Comparison of ENCODE assay signal across 8 mouse cellular contexts in the genomic region with DNA sequence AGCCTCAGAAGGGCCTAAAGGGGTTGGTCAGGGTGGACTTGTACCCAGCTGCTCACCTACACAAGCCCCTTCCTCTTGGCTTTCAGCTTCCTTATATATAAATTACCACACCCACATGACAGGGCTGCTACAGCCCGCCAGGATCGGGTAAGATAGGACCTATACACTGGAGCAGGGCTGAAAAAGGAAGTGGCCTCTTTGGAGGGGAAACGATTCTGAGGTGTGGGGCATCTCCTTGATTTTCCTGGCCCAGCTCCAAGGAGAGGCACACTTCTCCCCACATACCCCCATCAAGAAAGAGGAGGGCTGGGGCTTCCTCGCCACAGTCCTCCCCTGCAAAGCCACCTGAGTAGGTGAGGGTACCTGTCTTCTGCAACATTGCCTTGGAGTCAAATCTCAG. TPM values are rescaled to one million over a fixed set of nuclear protein-coding genes. Genes with fewer than 3 reads are reported as not detected.
DNase-seq lines count a peak whose midpoint lies in the region; ATAC-seq and TF ChIP-seq lines count a peak whose summit lies in the region.

No protein-coding gene starts in this region.

- DNase-seq in cerebellum, adult 11-12 months = peak; percentile 51
- no peak for DNase-seq in cerebellum, postnatal 14 days
- peak; percentile 61 for DNase-seq in A20 (ENCODE audit: low read depth, low spot score)
- DNase-seq in liver, embryonic 14.5 days (ENCODE audit: low read depth in 3 of 3, low spot score in 3 of 3) = peak in 1 of 3 experiments; percentile 32
- no peak for DNase-seq in urinary bladder, postnatal 4 days (ENCODE audit: low spot score in 2 of 2)
- DNase-seq in frontal cortex, postnatal 10 days (ENCODE audit: low spot score in 2 of 2) = no peak
- DNase-seq in gastrocnemius, postnatal 36 days = no peak

- no peak for TF ChIP-seq CTCF in liver, embryonic 14.5 days (IDR thresholded peaks at IDR 0.05; ENCODE audit: low read depth)

- H3K4me2 ChIP-seq in forebrain, embryonic 16.5 days (ENCODE audit: low read length) = peak overlapping the region; percentile 49
- H3K4me2 ChIP-seq in liver, embryonic 14.5 days (ENCODE audit: low read depth) = peak overlapping the region; percentile 93

- TF ChIP-seq EP300 in liver, embryonic 14.5 days (IDR thresholded peaks at IDR 0.05; ENCODE audit: low read depth) = no peak

- intact Hi-C loops in gastrocnemius, postnatal 36 days (cut with DNase I) = no loop called here

- peaks cover 3% of the 10 kb centered on the region; the same call in 1 of the 2 replicates for H3K36me3 ChIP-seq in forebrain, embryonic 16.5 days (ENCODE audit: control insufficient read depth, insufficient read depth)
- peaks cover 32% of the 10 kb centered on the region for H3K36me3 ChIP-seq in liver, embryonic 14.5 days (replicated peaks; ENCODE audit: control insufficient read depth, insufficient read depth, low read depth)

- H3K27me3 ChIP-seq in forebrain, embryonic 16.5 days (replicated peaks; ENCODE audit: control insufficient read depth, insufficient read depth, low read length) = peaks cover 7% of the 10 kb centered on the region
- H3K27me3 ChIP-seq in liver, embryonic 14.5 days (ENCODE audit: control insufficient read depth, insufficient read depth, low read length) = no peaks in the 10 kb centered on the region

- ATAC-seq in forebrain, embryonic 16.5 days = no peak
- no peak for ATAC-seq in liver, embryonic 14.5 days (ENCODE audit: insufficient read depth)

- H3K9ac ChIP-seq in forebrain, embryonic 16.5 days (replicated peaks; ENCODE audit: low read depth, low read length) = peak overlapping the region; percentile 58
- H3K9ac ChIP-seq in liver, embryonic 14.5 days (replicated peaks) = peak overlapping the region; percentile 87

- peak overlapping the region; percentile 63 for H3K4me3 ChIP-seq in forebrain, embryonic 16.5 days (replicated peaks; ENCODE audit: low read length)
- peak overlapping the region; percentile 81 to 84 for H3K4me3 ChIP-seq in liver, embryonic 14.5 days (ENCODE audit: insufficient read depth in 1 of 2, low read depth in 2 of 2, low read length in 2 of 2)

- no peaks in the 10 kb centered on the region for H3K9me3 ChIP-seq in forebrain, embryonic 16.5 days (ENCODE audit: control insufficient read depth, low read length)
- no peaks in the 10 kb centered on the region for H3K9me3 ChIP-seq in liver, embryonic 14.5 days (ENCODE audit: control insufficient read depth, low read length)

- peaks cover 19% of the 10 kb centered on the region for H3K4me1 ChIP-seq in forebrain, embryonic 16.5 days (replicated peaks; ENCODE audit: control insufficient read depth, insufficient read depth, low read length)
- H3K4me1 ChIP-seq in liver, embryonic 14.5 days (replicated peaks; ENCODE audit: control insufficient read depth in 2 of 2, insufficient read depth in 2 of 2, low read length in 1 of 2) = peaks cover 33 to 42% of the 10 kb centered on the region in 2 experiments

- 29% methylated on average over 4 of the region's 4 CpGs for WGBS in forebrain, embryonic 16.5 days
- WGBS in liver, embryonic 14.5 days (ENCODE audit: insufficient replicate concordance) = 4% methylated on average over 4 of the region's 4 CpGs

- no peak overlapping the region for H3K27ac ChIP-seq in forebrain, embryonic 16.5 days (ENCODE audit: low read length)
- H3K27ac ChIP-seq in liver, embryonic 14.5 days = peak overlapping the region; percentile 75

RNA-seq across cellular contexts. Expression of gene Naga, which starts 0.8 kb away (rescaled TPM):
- 23.4 and 26.1 TPM in 2 replicates for polyA plus RNA-seq in forebrain, embryonic 16.5 days (2015; fragmentation: Nextera tagmentation; extraction: Ambion mirVana)
- polyA plus RNA-seq in liver, embryonic 14.5 days (2012; rRNA removed) = 47.7 and 52.9 TPM in 2 replicates
- polyA plus RNA-seq in liver, embryonic 14.5 days (2014; fragmentation: Nextera tagmentation; extraction: Ambion mirVana) = 34.2 and 43.3 TPM in 2 replicates
- total RNA-seq in gastrocnemius, postnatal 36 days (2021) = 10 to 100 TPM; 10.3 to 13.2 TPM

RNA-seq across cellular contexts. Expression of gene Pheta2, which starts 0.9 kb away (rescaled TPM):
- polyA plus RNA-seq in forebrain, embryonic 16.5 days (2015; fragmentation: Nextera tagmentation; extraction: Ambion mirVana) = 2.0 TPM in 2 replicates
- polyA plus RNA-seq in liver, embryonic 14.5 days (2012; rRNA removed) = 22.1 and 24.8 TPM in 2 replicates
- 18.7 and 22.5 TPM in 2 replicates for polyA plus RNA-seq in liver, embryonic 14.5 days (2014; fragmentation: Nextera tagmentation; extraction: Ambion mirVana)
- total RNA-seq in gastrocnemius, postnatal 36 days (2021) = under 1 TPM; 0.37 to 0.51 TPM

RNA-seq across cellular contexts. Expression of gene Smdt1, which starts 0.9 kb away (rescaled TPM):
- 269 and 282 TPM in 2 replicates for polyA plus RNA-seq in forebrain, embryonic 16.5 days (2015; fragmentation: Nextera tagmentation; extraction: Ambion mirVana)
- polyA plus RNA-seq in liver, embryonic 14.5 days (2012; rRNA removed) = 109 and 121 TPM in 2 replicates
- 165 and 178 TPM in 2 replicates for polyA plus RNA-seq in liver, embryonic 14.5 days (2014; fragmentation: Nextera tagmentation; extraction: Ambion mirVana)
- 100 to 1,000 TPM; 116 to 123 TPM for total RNA-seq in gastrocnemius, postnatal 36 days (2021)

RNA-seq across cellular contexts. Expression of gene Ndufa6, which starts 16.2 kb away (rescaled TPM):
- polyA plus RNA-seq in forebrain, embryonic 16.5 days (2015; fragmentation: Nextera tagmentation; extraction: Ambion mirVana) = 277 and 297 TPM in 2 replicates
- 152 and 288 TPM in 2 replicates for polyA plus RNA-seq in liver, embryonic 14.5 days (2012; rRNA removed)
- 435 and 447 TPM in 2 replicates for polyA plus RNA-seq in liver, embryonic 14.5 days (2014; fragmentation: Nextera tagmentation; extraction: Ambion mirVana)
- 100 to 1,000 TPM; 440 to 476 TPM for total RNA-seq in gastrocnemius, postnatal 36 days (2021)

RNA-seq across cellular contexts. Expression of gene Wbp2nl, which starts 39.1 kb away (rescaled TPM):
- 0.15 TPM in 1 of 2 replicates, not detected in the other for polyA plus RNA-seq in forebrain, embryonic 16.5 days (2015; fragmentation: Nextera tagmentation; extraction: Ambion mirVana)
- polyA plus RNA-seq in liver, embryonic 14.5 days (2012; rRNA removed) = 0.10 and 0.19 TPM in 2 replicates
- 0.11 and 0.19 TPM in 2 replicates for polyA plus RNA-seq in liver, embryonic 14.5 days (2014; fragmentation: Nextera tagmentation; extraction: Ambion mirVana)
- total RNA-seq in gastrocnemius, postnatal 36 days (2021) = not detected

Comparison
In these comparisons a context has a peak if more than half of its experiments do, and no peak if none do; other contexts are left out.
1. DNase-seq: peak in cerebellum, adult 11-12 months (single experiment) and A20 (single experiment); none in cerebellum, postnatal 14 days (0 of 2), urinary bladder, postnatal 4 days (0 of 2), frontal cortex, postnatal 10 days (0 of 2) and gastrocnemius, postnatal 36 days (0 of 2).